Mouse (Mus musculus) erythroblast, embryonic 14.5 days (primary cell): ENCODE measurements around the gene Nup188. TPM values are rescaled to one million over a fixed set of nuclear protein-coding genes. Genes with fewer than 3 reads are reported as not detected.

Experiments used
- H3K27me3 ChIP-seq: 2 replicates; pipeline ENCODE4 v1.6.1; 2012; ENCODE audit warnings: inconsistent platforms; ENCODE audit not compliant: control insufficient read depth
- H3K36me3 ChIP-seq: 2 replicates; pipeline ENCODE4 v1.6.1; 2012; ENCODE audit warnings: mild to moderate bottlenecking, inconsistent platforms; ENCODE audit not compliant: control insufficient read depth
- H3K4me1 ChIP-seq: 2 replicates; pipeline ENCODE4 v1.6.1; 2012; ENCODE audit warnings: inconsistent platforms; ENCODE audit not compliant: control insufficient read depth
- H3K4me3 ChIP-seq: replicated peaks from 2 replicates; pipeline ENCODE3; 2012; ENCODE audit warnings: moderate library complexity, mild to moderate bottlenecking, inconsistent platforms
- H3K9me3 ChIP-seq: 2 replicates; pipeline ENCODE4 v1.6.1; 2012; ENCODE audit warnings: low read length, inconsistent platforms, mixed read lengths; ENCODE audit not compliant: control insufficient read depth
- GATA1 ChIP-seq: IDR thresholded peaks from 2 replicates; pipeline ENCODE4 v1.6.1; 2012; ENCODE audit warnings: low read length, inconsistent platforms, mixed read lengths
- TAL1 ChIP-seq: IDR thresholded peaks from 3 replicates; pipeline ENCODE4 v1.6.1; 2012; ENCODE audit warnings: low read length, inconsistent platforms, mixed read lengths
- polyA plus RNA-seq: library from polyadenylated mRNA; stranded (reverse); fragments of >175 nt; gene quantifications from 2 replicates; pipeline ENCODE4 v1.2.3, GENCODE M21; 2012

The Nup188 gene
- polyA plus RNA-seq, 1 experiment, result 10.7 TPM

DNA sequence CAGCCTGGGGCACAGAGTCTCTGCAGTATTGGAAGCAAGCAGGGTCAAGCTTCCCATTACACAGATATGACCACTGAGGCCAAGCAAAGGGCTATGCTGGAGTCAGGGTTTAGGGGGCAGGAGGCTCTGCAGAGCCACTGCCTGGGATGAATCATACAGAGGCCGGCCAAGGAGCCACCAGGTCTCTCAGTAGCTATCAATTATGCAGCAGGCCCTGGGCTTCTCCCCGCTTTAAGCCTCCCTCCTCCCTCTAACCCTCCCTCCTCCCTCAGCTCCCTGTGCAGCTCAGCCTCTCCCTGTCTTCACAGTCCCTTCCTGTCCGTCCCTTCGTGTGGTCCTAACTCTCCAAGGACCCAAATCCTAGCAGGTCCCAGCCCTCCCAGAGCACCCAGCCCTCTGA lies 70.1 kb downstream of the Nup188 start:
- Histone ChIP-seq H3K27me3 (no peaks in the 10 kb centered on the region), H3K9me3 (no peaks in the 10 kb centered on the region), H3K4me1 (peaks cover 38% of the 10 kb centered on the region), H3K36me3 (peaks cover 24% of the 10 kb centered on the region), H3K4me3 (no peak overlapping the region)
- no peak for TF ChIP-seq TAL1
- TF ChIP-seq GATA1, result no peak

GRCm38 (mm10) chr2:30356906-30357305 lies 70.7 kb downstream of the Nup188 start:
- Histone ChIP-seq H3K36me3 (peaks cover 24% of the 10 kb centered on the region), H3K4me1 (peaks cover 38% of the 10 kb centered on the region), H3K4me3 (no peak overlapping the region), H3K9me3 (no peaks in the 10 kb centered on the region), H3K27me3 (no peaks in the 10 kb centered on the region)
- TF ChIP-seq TAL1 (no peak), GATA1 (no peak)

DNA sequence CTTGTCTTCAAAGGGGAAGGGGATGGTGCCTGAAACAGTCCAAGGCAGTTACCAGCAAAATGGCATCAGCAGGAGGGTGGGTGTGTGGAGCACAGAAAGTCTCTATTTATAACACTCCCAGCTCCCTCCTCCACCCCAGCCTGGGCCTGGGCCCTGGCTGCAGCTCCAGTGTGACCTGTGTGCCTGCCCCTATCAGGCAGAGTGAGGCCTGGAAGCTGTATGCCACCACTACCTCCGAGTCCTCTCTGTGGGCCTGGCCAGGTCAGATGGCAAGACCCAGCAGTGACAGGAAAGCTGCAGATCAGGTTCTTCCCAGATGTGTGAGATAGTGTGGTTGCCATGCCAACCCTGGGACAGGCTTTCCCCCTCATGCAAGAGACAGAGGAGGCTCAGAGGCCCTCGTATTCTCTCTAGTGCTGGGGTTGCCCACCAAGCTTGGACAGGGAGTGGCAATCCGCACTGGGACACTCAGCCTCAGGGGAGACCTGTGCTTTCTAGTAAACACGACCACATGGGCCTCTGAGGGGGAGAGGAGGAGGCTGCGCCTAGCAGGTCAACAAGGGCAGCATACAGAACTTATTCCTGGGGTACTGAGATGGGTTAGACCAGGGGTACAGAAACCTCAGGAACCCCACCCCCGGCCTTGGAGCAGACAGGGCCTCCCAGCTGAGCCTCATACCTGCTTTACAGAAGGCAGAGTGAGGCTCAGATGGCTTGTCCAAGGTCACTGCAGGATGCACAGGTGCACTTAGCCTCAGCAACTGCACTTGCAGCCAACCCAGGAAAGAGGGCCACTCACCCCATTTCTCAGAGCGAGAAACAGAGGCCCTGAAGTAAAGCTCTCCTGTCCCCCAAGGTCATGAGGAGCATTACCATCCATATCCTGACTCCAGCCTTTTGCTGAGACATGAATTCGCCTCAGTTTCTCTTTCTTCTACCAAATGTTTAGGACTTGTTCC lies 71.6 kb downstream of the Nup188 start:
- TF ChIP-seq GATA1, result no peak
- TF ChIP-seq TAL1, result no peak
- Histone ChIP-seq H3K36me3 (peaks cover 19% of the 10 kb centered on the region), H3K9me3 (peaks cover 3% of the 10 kb centered on the region), H3K4me3 (peak overlapping the region; percentile 87), H3K27me3 (no peaks in the 10 kb centered on the region), H3K4me1 (peaks cover 41% of the 10 kb centered on the region)

- peak within 1 kb of the TSS; percentile 87 for H3K4me3 ChIP-seq
- peaks cover 4% of the 10 kb centered on the region for H3K9me3 ChIP-seq
- no peaks in the 10 kb centered on the region for H3K27me3 ChIP-seq
- TF ChIP-seq TAL1, result no peak
- H3K4me1 ChIP-seq, result peaks cover 46% of the 10 kb centered on the region
- H3K36me3 ChIP-seq, result peaks cover 9% of the 10 kb centered on the region
Measured at GRCm38 (mm10) chr2:30358533-30359531, 72.6 kb downstream of the Nup188 start, which contains the start of gene Sh3glb2. Sh3glb2 (minus strand) TSS chr2:30359337.

GRCm38 (mm10) chr2:30360626-30361025 lies 74.4 kb downstream of the Nup188 start:
- TF ChIP-seq TAL1, result no peak
- TF ChIP-seq GATA1, result no peak

GRCm38 (mm10) chr2:30362865-30363264 lies 76.7 kb downstream of the Nup188 start:
- Histone ChIP-seq H3K9me3 (peaks cover 4% of the 10 kb centered on the region), H3K36me3 (peaks cover 14% of the 10 kb centered on the region), H3K27me3 (no peaks in the 10 kb centered on the region), H3K4me1 (peaks cover 44% of the 10 kb centered on the region), H3K4me3 (no peak overlapping the region)
- TF ChIP-seq TAL1, result no peak
- no peak for TF ChIP-seq GATA1

More at GRCm38 (mm10) chr2:30360626-30361025, 74.4 kb downstream of the Nup188 start:
- Histone ChIP-seq H3K36me3 (peaks cover 2% of the 10 kb centered on the region), H3K4me1 (peaks cover 61% of the 10 kb centered on the region), H3K27me3 (no peaks in the 10 kb centered on the region), H3K9me3 (peaks cover 4% of the 10 kb centered on the region), H3K4me3 (no peak overlapping the region)

DNA sequence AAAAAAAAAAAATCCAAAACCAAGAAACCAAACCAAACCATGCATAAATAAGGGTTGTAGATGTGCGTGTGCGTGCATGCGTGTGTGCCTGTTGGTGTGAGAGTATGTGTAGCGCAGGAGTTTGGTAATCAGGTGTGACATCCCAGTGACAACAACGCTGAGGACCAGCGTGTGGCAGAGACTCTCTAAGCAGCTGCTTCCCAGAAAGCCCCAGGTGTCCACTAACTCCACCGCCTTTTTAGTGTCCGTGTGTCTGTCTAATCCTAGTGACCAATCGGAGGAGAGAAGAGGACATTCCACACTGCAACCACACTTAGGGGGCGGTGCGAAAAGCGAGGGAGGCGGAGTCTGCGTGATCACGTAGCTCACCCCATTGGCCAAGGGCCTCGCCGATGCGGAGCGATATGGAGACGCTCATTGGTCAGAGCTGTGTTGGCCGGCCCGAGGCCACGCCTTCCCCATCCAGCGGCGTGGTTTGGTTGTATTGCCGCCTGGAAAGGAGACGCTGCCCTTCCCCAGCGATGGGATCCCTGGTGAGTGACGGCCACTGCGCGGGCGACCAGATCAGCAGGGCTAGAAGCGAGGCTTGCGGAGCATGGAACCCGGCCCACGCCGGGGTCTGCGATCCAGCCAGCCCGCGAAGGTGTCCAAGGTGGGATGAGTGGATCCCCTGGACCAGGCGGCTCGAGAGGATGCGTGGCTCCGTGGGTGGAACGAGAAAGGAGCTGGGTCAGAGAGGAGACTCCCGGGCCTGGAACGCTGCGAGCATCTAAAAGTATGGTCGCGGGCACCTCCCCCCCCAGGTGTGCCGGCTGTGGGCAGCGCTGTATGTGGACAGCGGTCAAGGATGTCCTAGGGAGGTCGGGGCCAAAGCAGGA lies 77.8 kb downstream of the Nup188 start, which contains the start of gene Miga2:
Miga2 (plus strand) TSS at position 461 of the 878 bp plus-strand sequence.
- peaks cover 4% of the 10 kb centered on the region for H3K9me3 ChIP-seq
- H3K27me3 ChIP-seq, result no peaks in the 10 kb centered on the region
- no peak; the same call in 2 of the 3 replicates for TF ChIP-seq TAL1
- TF ChIP-seq GATA1, result no peak
- H3K4me3 ChIP-seq, result peak within 1 kb of the TSS; percentile 84
- peaks cover 26% of the 10 kb centered on the region for H3K36me3 ChIP-seq
- peaks cover 34% of the 10 kb centered on the region for H3K4me1 ChIP-seq
